Mouse (Mus musculus) hindbrain, postnatal 0 days (tissue): ENCODE measurements around the gene Tfpi2. TPM values are rescaled to one million over a fixed set of nuclear protein-coding genes. Genes with fewer than 3 reads are reported as not detected.

Source experiments
- ATAC-seq: fragments of 200-750 bp; cut with Nextera tagmentation; 2 replicates; pipeline ENCODE4 v1.8.0; 2017; ENCODE audit warnings: mild to moderate bottlenecking, moderate TSS enrichment, moderate library complexity
- DNase-seq: peaks from one replicate; pipeline ENCODE4 v3.0.0-alpha.2; 2015; ENCODE audit warnings: low spot score
- H3K27ac ChIP-seq: fragments of 300-500 bp; sonication (generic); 2 replicates; pipeline ENCODE4 v1.5.1; 2014; ENCODE audit warnings: mild to moderate bottlenecking
- H3K27me3 ChIP-seq: fragments of 300-500 bp; sonication (generic); 2 replicates; pipeline ENCODE4 v1.6.1; 2014; ENCODE audit warnings: low read length, mixed read lengths; ENCODE audit not compliant: insufficient read depth
- H3K36me3 ChIP-seq: fragments of 300-500 bp; sonication (generic); 2 replicates; pipeline ENCODE4 v1.6.1; 2014; ENCODE audit warnings: low read length, mixed read lengths; ENCODE audit not compliant: insufficient read depth
- H3K4me1 ChIP-seq: fragments of 300-500 bp; sonication (generic); 2 replicates; pipeline ENCODE4 v1.6.1; 2014; ENCODE audit warnings: antibody characterized with exemption, low read length, mixed read lengths; ENCODE audit not compliant: insufficient read depth
- H3K4me2 ChIP-seq: fragments of 300-500 bp; sonication (generic); 2 replicates; pipeline ENCODE4 v1.6.1; 2014; ENCODE audit warnings: low read depth, mild to moderate bottlenecking, low read length, moderate library complexity, mixed read lengths
- H3K4me3 ChIP-seq: fragments of 300-500 bp; sonication (generic); 2 replicates; pipeline ENCODE4 v1.5.1; 2014; ENCODE audit warnings: low read length
- H3K9ac ChIP-seq: fragments of 300-500 bp; sonication (generic); replicated peaks from 2 replicates; pipeline ENCODE4 v1.6.1; 2014; ENCODE audit warnings: mild to moderate bottlenecking, low read length, moderate library complexity, mixed read lengths
- H3K9me3 ChIP-seq: fragments of 300-500 bp; sonication (generic); 2 replicates; pipeline ENCODE4 v1.6.1; 2016; ENCODE audit warnings: low read length, mixed read lengths
- CTCF ChIP-seq: IDR thresholded peaks from 2 replicates; pipeline ENCODE4 v1.5.1; 2016; ENCODE audit warnings: antibody characterized with exemption, control low read depth, low read depth
- WGBS: fragments of 180-500 bp; shearing (Covaris S2); extraction: QIAGEN DNeasy Blood & Tissue Kit; methylation state at CpG from one replicate; pipeline ENCODE4 v1.1.7; 2014; 5-methylcytosine and 5-hydroxymethylcytosine counted together
- polyA plus RNA-seq: library from polyadenylated mRNA; unstranded; fragments of >200 nt; fragmentation: Nextera tagmentation; extraction: Ambion mirVana; gene quantifications from 2 replicates; pipeline ENCODE4 v1.2.1, GENCODE M21; 2015
- total RNA-seq: library from RNA; depleted of rRNA; stranded (reverse); fragments of >200 nt; gene quantifications from 2 replicates; pipeline ENCODE4 v1.2.3, GENCODE M21; 2014; rRNA removed

The Tfpi2 gene
- total and polyA plus RNA-seq, 2 experiments from 2014 or later: 0.53 TPM; not detected in 1

DNA sequence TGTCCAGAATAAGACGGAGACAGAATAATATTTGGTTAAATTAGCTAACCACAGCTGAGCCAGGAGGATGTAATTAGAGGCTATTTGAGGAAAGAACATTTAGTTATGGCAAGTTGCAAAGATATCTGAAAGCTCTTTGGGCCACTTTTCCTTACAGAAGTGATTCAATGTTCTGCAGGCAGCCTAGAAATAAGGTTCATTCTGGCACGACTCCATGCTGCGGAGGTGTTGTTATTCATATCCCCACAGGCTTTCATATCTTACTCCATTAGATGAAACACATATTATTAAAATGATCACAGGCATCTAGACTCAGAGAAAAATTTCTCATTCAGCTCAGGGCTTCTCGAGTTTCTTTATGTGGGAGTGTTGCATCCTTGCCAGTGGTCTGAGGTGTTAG is 65.8 kb downstream of the Tfpi2 start:
- H3K9ac ChIP-seq: no peak overlapping the region
- H3K27ac ChIP-seq: no peak overlapping the region
- TF ChIP-seq CTCF: no peak
- no peak overlapping the region for H3K4me2 ChIP-seq
- H3K9me3 ChIP-seq: no peaks in the 10 kb centered on the region
- H3K4me1 ChIP-seq: no peaks in the 10 kb centered on the region
- 74% methylated on average over 4 of the region's 4 CpGs for WGBS
- no peak overlapping the region for H3K4me3 ChIP-seq
- ATAC-seq: no peak
- DNase-seq: no peak
- H3K27me3 ChIP-seq: no peaks in the 10 kb centered on the region
- no peaks in the 10 kb centered on the region for H3K36me3 ChIP-seq

DNA sequence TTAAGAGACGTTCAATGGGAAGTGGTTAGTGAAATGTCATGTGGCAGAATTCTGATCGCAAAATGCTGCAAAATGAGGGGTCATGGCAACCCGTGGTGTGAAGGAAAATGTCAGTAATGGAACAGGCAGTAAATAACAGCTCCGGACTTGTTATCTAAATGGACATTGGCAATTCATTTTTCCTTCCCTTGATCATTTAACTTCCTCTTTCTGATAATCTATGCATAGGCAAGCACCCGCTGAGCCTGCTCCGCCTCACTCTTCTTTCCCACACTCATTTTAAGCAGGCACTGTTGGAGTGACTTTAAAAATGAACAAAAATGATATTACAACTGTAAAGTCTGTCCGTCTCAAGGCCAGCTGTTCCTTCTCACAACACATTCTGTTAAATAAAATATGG is 72.7 kb downstream of the Tfpi2 start:
- no peak for TF ChIP-seq CTCF
- no peak overlapping the region for H3K4me2 ChIP-seq
- H3K4me3 ChIP-seq: no peak overlapping the region
- no peaks in the 10 kb centered on the region for H3K36me3 ChIP-seq
- no peaks in the 10 kb centered on the region for H3K27me3 ChIP-seq
- DNase-seq (no peak), ATAC-seq (no peak)
- WGBS: 74% methylated on average over 7 of the region's 7 CpGs
- H3K4me1 ChIP-seq: no peaks in the 10 kb centered on the region
- H3K27ac ChIP-seq: no peak overlapping the region
- no peaks in the 10 kb centered on the region for H3K9me3 ChIP-seq
- no peak overlapping the region for H3K9ac ChIP-seq

Other genes starting within 250 kb of the Tfpi2 start
- gene Calcr, start 224.2 kb downstream of the Tfpi2 start, total RNA-seq: 11.6 and 12.7 TPM in 2 replicates
- 5.2 and 6.1 TPM in 2 replicates for gene Calcr, start 224.2 kb downstream of the Tfpi2 start, polyA plus RNA-seq
- gene Gngt1, start 4.9 kb upstream of the Tfpi2 start, total RNA-seq: not detected in 2 replicates
- gene Gngt1, start 4.9 kb upstream of the Tfpi2 start, polyA plus RNA-seq: not detected in 2 replicates
- gene Gng11, start 15.0 kb upstream of the Tfpi2 start, total RNA-seq: 7.9 and 11.4 TPM in 2 replicates
- 31.0 and 33.7 TPM in 2 replicates for gene Gng11, start 15.0 kb upstream of the Tfpi2 start, polyA plus RNA-seq
- gene Bet1, start 98.1 kb upstream of the Tfpi2 start, total RNA-seq: 17.1 and 21.0 TPM in 2 replicates
- gene Bet1, start 98.1 kb upstream of the Tfpi2 start, polyA plus RNA-seq: 32.7 and 37.2 TPM in 2 replicates